In the genomic region with DNA sequence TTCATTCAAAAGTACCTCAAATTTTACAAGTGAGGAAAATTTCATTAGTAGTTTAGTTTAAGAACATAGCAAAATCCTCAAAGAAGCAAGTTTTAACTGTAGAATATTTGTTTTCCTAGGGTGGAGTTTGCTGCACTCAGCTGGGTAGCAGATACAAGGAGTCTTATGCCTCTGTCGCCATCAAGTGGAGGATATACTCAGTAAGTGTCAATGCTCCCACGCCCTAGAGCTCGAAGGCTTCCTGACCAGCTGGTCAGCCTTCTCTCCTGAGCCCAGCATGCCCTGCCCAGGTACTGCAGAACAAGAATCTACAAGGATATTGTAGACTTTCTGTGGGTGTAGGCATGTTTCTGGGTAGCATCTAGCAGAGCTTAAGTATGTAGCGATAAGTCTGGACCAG, we compare ENCODE assay signal across 8 mouse cellular contexts.
DNase-seq lines count a peak whose midpoint lies in the region; ATAC-seq and TF ChIP-seq lines count a peak whose summit lies in the region.

No protein-coding gene starts in this region.

- H3K27me3 ChIP-seq in kidney, adult 2 months (replicated peaks; ENCODE audit: control insufficient read depth, insufficient read depth, low read length): no peaks in the 10 kb centered on the region
- no peaks in the 10 kb centered on the region for H3K27me3 ChIP-seq in kidney, embryonic 16.5 days (ENCODE audit: insufficient read depth, low read length)
- H3K27me3 ChIP-seq in ES-Bruce4 (ENCODE audit: control insufficient read depth, insufficient read depth, low read length, poor library complexity, severe bottlenecking): no peaks in the 10 kb centered on the region

- no peak overlapping the region for H3K27ac ChIP-seq in kidney, adult 2 months (ENCODE audit: insufficient read depth, low read depth, low read length)
- no peak overlapping the region for H3K27ac ChIP-seq in kidney, embryonic 16.5 days (ENCODE audit: low read length)
- no peak overlapping the region for H3K27ac ChIP-seq in ES-Bruce4 (ENCODE audit: insufficient read depth, low read length)

- no peaks in the 10 kb centered on the region for H3K36me3 ChIP-seq in kidney, adult 2 months (ENCODE audit: control insufficient read depth, insufficient read depth, low read length)
- no peaks in the 10 kb centered on the region for H3K36me3 ChIP-seq in kidney, embryonic 16.5 days (ENCODE audit: insufficient read depth, low read length)
- no peaks in the 10 kb centered on the region for H3K36me3 ChIP-seq in ES-Bruce4 (ENCODE audit: control insufficient read depth, insufficient read depth, low read length, poor library complexity, severe bottlenecking)

- DNase-seq in adrenal gland, postnatal 14 days: peak; percentile 17
- DNase-seq in adrenal gland, postnatal 25 days: no peak
- peak; percentile 47 for DNase-seq in kidney, adult 2 months
- peak; percentile 8 to 23 for DNase-seq in kidney, adult 8-10 months
- DNase-seq in yolk sac, embryonic 10.5 days (ENCODE audit: low spot score): no peak
- no peak for DNase-seq in liver

- no peaks in the 10 kb centered on the region for H3K4me1 ChIP-seq in kidney, adult 2 months (ENCODE audit: control insufficient read depth, insufficient read depth, low read length)
- no peaks in the 10 kb centered on the region for H3K4me1 ChIP-seq in kidney, embryonic 16.5 days (ENCODE audit: insufficient read depth, low read length)
- no peaks in the 10 kb centered on the region for H3K4me1 ChIP-seq in ES-Bruce4 (ENCODE audit: control insufficient read depth, insufficient read depth, low read length)

- no peak for ATAC-seq in kidney, embryonic 16.5 days (ENCODE audit: low FRiP score, low TSS enrichment)

- TF ChIP-seq CTCF in kidney, adult 2 months (conservative IDR thresholded peaks at IDR 0.05; ENCODE audit: insufficient read depth, insufficient read length, low read depth, low read length): peak; percentile 58
- peak; percentile 50 for TF ChIP-seq CTCF in ES-Bruce4 (IDR thresholded peaks at IDR 0.05; ENCODE audit: low read depth, low read length)

- TF ChIP-seq EP300 in ES-Bruce4 (IDR thresholded peaks at IDR 0.05; ENCODE audit: insufficient read depth, low read depth, low read length): no peak

- H3K4me2 ChIP-seq in kidney, embryonic 16.5 days (replicated peaks; ENCODE audit: low read depth, low read length): no peak overlapping the region

- H3K9ac ChIP-seq in kidney, embryonic 16.5 days (replicated peaks; ENCODE audit: low read length): no peak overlapping the region
- H3K9ac ChIP-seq in ES-Bruce4 (ENCODE audit: low read depth, poor library complexity, severe bottlenecking): no peak overlapping the region

- H3K4me3 ChIP-seq in kidney, adult 2 months (ENCODE audit: insufficient read depth, low read depth, low read length): no peak overlapping the region
- no peak overlapping the region for H3K4me3 ChIP-seq in kidney, embryonic 16.5 days (ENCODE audit: low read length)
- no peak overlapping the region for H3K4me3 ChIP-seq in ES-Bruce4 (ENCODE audit: low read depth, low read length)

- no peaks in the 10 kb centered on the region for H3K9me3 ChIP-seq in kidney, embryonic 16.5 days (ENCODE audit: low read length)
- no peaks in the 10 kb centered on the region for H3K9me3 ChIP-seq in ES-Bruce4 (replicated peaks; ENCODE audit: control insufficient read depth, insufficient read depth, low read length, poor library complexity, severe bottlenecking)

- TF ChIP-seq POLR2A in kidney, adult 2 months (IDR thresholded peaks at IDR 0.05; ENCODE audit: low read depth, low read length): no peak
- TF ChIP-seq POLR2A in ES-Bruce4 (IDR thresholded peaks at IDR 0.05; ENCODE audit: insufficient read depth, low read length): no peak

- 40% methylated on average over 4 of the region's 4 CpGs for whole genome bisulfite sequencing in kidney, adult 2 months
- WGBS in kidney, embryonic 16.5 days: 37% methylated on average over 4 of the region's 4 CpGs

Comparison
In these comparisons a context has a peak if more than half of its experiments do, and no peak if none do; other contexts are left out.
1. DNase-seq: peak in adrenal gland, postnatal 14 days (single experiment), kidney, adult 2 months (single experiment) and kidney, adult 8-10 months (2 of 2); none in adrenal gland, postnatal 25 days (single experiment), yolk sac, embryonic 10.5 days (single experiment) and liver (single experiment).